Mouse (Mus musculus) limb, embryonic 10.5 days (tissue): Measurements from ENCODE around the gene Gm11213. TPM values are rescaled to one million over a fixed set of nuclear protein-coding genes. Genes with fewer than 3 reads are reported as not detected.

Experiments used
- DNase-seq: peaks from one replicate; pipeline ENCODE4 v3.0.0-alpha.2; 2017; ENCODE audit warnings: low spot score
- H3K27ac ChIP-seq: fragments of 300-500 bp; sonication (generic); 2 replicates; pipeline ENCODE4 v1.5.1; 2016; ENCODE audit warnings: mild to moderate bottlenecking
- H3K27me3 ChIP-seq: fragments of 300-500 bp; sonication (generic); 2 replicates; pipeline ENCODE4 v1.6.1; 2016; ENCODE audit warnings: low read depth, mild to moderate bottlenecking; ENCODE audit not compliant: poor library complexity, severe bottlenecking
- H3K36me3 ChIP-seq: fragments of 300-500 bp; sonication (generic); 2 replicates; pipeline ENCODE4 v1.6.1; 2016; ENCODE audit warnings: mild to moderate bottlenecking, moderate library complexity
- H3K4me1 ChIP-seq: fragments of 300-500 bp; sonication (generic); 2 replicates; pipeline ENCODE4 v1.6.1; 2016
- H3K4me3 ChIP-seq: fragments of 300-500 bp; sonication (generic); 2 replicates; pipeline ENCODE4 v1.5.1; 2016; ENCODE audit warnings: mild to moderate bottlenecking, moderate library complexity
- H3K9me3 ChIP-seq: fragments of 300-500 bp; sonication (generic); replicated peaks from 2 replicates; pipeline ENCODE4 v1.6.1; 2016; ENCODE audit warnings: mild to moderate bottlenecking
- WGBS: fragments of 180-500 bp; shearing (Covaris S2); methylation state at CpG from one replicate; pipeline ENCODE4 v1.1.7; 2016; 5-methylcytosine and 5-hydroxymethylcytosine counted together
- polyA plus RNA-seq: library from polyadenylated mRNA; unstranded; fragments of >200 nt; fragmentation: Nextera tagmentation; extraction: Ambion mirVana; gene quantifications from 2 replicates; pipeline ENCODE4 v1.2.1, GENCODE M21; 2016

Gene Gm11213
- polyA plus RNA-seq, 1 experiment from 2014 or later, result not detected

DNA sequence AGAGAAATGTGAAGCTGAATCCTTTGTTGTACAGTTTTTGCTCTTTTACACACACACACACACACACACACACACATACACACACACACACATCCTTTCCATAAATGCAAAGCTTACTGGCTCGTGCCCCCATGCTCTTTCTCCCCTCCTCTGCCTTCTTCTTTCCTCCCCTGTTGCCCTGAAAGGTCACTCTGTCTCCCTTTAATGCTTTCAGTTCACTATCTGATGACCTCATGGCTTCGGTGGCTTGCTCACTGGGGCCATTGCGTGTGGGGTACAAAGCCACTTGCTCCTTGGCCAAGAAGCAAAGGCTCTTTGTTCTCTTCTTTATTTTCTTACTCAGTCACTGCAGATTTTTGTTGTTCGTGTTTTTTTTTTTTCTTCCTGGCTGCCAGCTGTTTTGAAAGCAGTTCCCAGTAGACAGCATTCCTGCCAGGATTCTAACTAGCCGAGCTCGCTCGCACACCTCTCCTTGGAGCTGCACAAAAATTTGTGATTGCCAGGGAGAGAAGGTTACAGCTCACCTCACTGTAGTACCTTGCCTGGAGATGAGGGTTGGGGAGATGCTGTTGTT, 34.8 kb downstream of the Gm11213 start:
- Histone ChIP-seq H3K27ac (peak overlapping the region; percentile 72), H3K4me1 (peaks cover 24% of the 10 kb centered on the region), H3K27me3 (no peaks in the 10 kb centered on the region), H3K9me3 (no peaks in the 10 kb centered on the region), H3K36me3 (peaks cover 55% of the 10 kb centered on the region), H3K4me3 (no peak overlapping the region)
- no peak for DNase-seq
- 51% methylated on average over 7 of the region's 7 CpGs for WGBS

DNA sequence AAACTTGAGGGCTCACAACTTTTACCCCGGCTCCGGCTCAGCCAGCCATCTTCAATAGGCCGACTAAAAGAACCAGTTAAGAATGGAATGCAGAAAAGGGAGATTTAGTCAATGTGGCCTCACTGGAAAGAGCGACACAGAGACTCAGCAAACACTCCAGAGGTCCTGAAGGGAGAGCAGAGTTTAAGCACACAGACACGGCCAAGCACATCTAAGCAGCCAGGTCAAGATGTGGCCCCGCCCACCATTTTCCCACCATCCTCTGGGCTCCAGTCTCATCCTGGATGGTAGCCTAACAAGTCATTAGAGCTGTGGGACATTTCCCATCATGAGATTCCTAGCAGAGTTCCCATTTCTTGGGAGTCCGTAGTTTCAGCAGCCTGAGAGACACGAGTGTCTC, 35.7 kb downstream of the Gm11213 start:
- Histone ChIP-seq H3K27ac (peak overlapping the region; percentile 72), H3K9me3 (no peaks in the 10 kb centered on the region), H3K27me3 (no peaks in the 10 kb centered on the region), H3K4me3 (no peak overlapping the region), H3K4me1 (peaks cover 24% of the 10 kb centered on the region), H3K36me3 (peaks cover 62% of the 10 kb centered on the region)
- 91% methylated on average over 8 of the region's 8 CpGs for WGBS
- no peak for DNase-seq

DNA sequence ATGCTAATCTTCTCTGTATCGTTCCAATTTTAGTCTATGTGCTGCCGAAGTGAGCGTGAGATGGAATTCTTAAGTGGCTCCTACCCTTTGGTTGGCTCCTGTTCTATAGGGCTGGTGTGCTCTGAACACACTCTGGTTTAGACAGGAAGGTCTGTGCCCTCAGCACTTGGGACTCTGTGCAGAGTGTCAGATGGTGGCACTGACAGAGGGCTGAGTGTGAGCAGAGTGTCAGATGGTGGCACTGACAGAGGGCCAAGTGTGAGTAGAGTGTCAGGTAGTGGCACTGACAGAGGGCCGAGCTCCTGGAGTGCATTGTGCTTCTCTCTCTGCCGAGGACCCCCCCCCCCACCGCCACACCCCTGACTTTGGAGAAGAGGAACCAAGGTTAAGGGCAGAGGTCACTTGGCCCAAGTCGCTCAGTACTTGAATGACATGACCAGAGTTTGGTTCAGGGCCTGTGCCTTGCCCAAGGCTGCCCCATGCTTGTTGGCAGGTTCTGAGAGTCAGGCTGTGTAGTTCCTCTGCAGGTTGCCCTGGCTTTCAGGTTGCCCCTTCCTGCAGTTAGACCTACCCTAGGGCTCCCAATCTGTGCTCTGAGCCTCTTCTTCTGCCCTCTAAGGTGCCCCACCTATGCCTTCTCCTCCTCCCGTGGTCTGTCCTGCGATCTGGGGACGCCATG, 37.2 kb downstream of the Gm11213 start:
- Histone ChIP-seq H3K27ac (no peak overlapping the region; the same call in 1 of the 2 replicates), H3K36me3 (peaks cover 56% of the 10 kb centered on the region), H3K27me3 (no peaks in the 10 kb centered on the region), H3K4me3 (no peak overlapping the region), H3K9me3 (no peaks in the 10 kb centered on the region), H3K4me1 (peaks cover 24% of the 10 kb centered on the region)
- no peak for DNase-seq
- WGBS, result 88% methylated on average over 10 of the region's 10 CpGs

DNA sequence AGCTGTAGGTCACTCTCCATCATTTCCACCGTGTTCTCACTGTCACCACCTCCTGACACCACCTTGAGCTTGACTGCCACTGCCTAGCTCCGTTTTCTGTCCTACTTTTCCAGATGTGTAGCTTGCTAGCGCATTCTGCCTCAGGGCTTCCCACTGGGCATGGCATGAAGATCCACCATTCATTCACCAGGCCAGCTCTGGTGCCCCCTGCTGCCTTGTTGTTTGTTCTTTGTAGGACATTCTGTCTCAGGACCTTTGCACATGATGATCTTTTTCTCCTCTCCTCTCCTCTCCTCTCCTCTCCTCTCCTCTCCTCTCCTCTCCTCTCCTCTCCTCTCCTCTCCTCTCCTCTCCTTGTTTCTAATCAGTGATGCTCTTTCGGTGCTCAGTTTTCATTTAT, 42.3 kb downstream of the Gm11213 start:
- Histone ChIP-seq H3K36me3 (peaks cover 33% of the 10 kb centered on the region), H3K27ac (no peak overlapping the region), H3K27me3 (no peaks in the 10 kb centered on the region), H3K4me3 (no peak overlapping the region), H3K4me1 (peaks cover 50% of the 10 kb centered on the region), H3K9me3 (no peaks in the 10 kb centered on the region)
- 84% methylated on average over 4 of the region's 4 CpGs for WGBS
- no peak for DNase-seq

DNA sequence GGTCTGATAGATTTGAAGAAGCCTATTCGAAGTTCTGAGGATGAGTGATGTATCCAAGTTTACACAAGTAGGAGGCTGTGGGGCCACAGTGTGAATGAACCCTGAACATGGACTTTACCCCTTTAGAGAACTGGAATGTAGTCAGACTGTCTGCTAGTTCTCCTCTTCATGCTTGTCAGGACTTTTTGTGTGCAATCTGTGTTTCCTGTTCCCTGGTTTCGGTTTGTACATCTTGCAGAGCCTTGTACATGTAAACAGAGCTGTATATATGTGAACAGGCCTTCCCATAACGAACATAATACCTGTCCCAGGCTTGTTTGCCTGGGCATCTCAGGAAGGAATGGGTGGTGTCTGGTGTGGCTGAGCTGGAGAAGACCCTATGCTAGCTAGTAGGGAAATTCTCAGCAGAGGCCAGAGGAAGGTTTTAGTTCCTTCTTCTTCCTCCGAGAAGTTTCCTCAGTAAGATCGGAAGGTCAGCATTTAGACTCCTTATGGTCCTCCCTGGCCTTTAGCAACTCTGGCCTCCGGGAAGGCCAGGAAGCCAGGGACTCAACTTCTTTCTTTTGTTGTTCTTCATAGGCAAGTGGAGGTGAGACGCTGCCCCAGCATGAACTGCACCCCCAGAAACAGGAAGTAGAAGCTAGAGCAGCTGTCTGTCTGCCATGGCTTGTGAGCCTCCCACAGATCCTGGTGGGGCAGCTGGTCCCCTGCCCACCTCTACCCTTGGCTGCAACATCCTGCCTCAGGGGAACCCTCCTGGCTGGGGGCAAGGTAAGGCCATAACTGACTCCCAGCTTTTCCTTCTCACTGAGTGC, 43.0 kb downstream of the Gm11213 start:
- Histone ChIP-seq H3K4me1 (peaks cover 56% of the 10 kb centered on the region), H3K27ac (no peak overlapping the region), H3K4me3 (no peak overlapping the region), H3K9me3 (no peaks in the 10 kb centered on the region), H3K36me3 (peaks cover 31% of the 10 kb centered on the region), H3K27me3 (no peaks in the 10 kb centered on the region)
- DNase-seq, result no peak
- WGBS, result 86% methylated on average over 7 of the region's 7 CpGs

DNA sequence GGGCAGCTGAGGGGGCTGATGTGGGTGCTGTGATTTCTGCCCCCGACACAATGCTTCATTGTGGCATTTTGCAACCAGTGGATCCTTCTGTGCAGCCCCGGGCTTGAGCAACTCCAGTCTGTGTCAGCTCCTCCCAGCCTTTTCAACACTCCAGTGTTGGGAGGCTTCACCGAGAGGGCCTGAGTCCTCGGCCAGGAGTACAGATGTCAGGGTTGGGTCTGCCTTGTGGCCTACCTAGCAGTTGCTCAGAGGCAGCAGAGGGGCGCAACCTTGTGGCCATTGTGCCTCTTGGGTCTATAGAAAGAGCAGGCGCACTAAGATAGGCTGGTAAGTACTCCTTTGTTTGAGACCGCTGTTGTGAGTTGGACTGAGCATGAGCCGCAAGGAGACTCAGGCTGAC, 45.0 kb downstream of the Gm11213 start:
- no peak overlapping the region for H3K4me3 ChIP-seq
- WGBS, result 87% methylated on average over 8 of the region's 8 CpGs
- peaks cover 62% of the 10 kb centered on the region for H3K4me1 ChIP-seq

DNA sequence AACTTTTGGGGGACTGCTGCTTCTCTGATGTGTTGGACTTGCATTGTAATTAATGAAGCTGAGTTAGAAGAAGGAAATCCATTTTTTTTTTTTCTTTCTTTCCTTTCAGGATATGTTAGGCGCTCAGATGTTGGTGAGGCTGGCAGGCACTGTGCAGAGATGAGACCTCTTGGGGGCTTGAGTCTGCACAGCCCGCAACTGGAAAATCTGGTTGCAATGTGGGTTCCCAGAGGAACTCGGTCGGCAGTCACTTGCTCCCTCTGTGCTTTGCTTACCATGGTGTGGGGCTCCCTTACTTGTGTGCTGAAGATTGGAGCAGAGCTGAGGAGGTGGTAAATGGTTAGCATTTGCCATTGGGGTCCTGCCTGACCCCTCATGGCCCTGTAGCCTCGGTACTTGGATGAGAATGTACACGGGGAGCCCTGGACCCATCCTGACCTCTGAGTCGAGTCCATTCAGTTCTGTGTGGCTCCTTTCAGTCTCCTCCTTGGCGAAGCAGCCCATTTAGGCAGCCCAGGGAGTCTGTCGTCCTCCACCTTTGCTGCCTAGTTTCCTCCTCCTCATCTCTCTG, 45.8 kb downstream of the Gm11213 start:
- H3K4me1 ChIP-seq, result peaks cover 62% of the 10 kb centered on the region
- 52% methylated on average over 9 of the region's 9 CpGs for WGBS
- H3K27me3 ChIP-seq, result no peaks in the 10 kb centered on the region
- peak overlapping the region; percentile 97 for H3K27ac ChIP-seq
- no peak for DNase-seq
- H3K9me3 ChIP-seq, result no peaks in the 10 kb centered on the region
- peaks cover 18% of the 10 kb centered on the region for H3K36me3 ChIP-seq
- peak overlapping the region; percentile 76 for H3K4me3 ChIP-seq

More for the DNA sequence above, 45.0 kb downstream of the Gm11213 start:
- H3K9me3 ChIP-seq, result no peaks in the 10 kb centered on the region
- no peaks in the 10 kb centered on the region for H3K27me3 ChIP-seq
- peaks cover 19% of the 10 kb centered on the region for H3K36me3 ChIP-seq
- no peak for DNase-seq
- peak overlapping the region; percentile 97 for H3K27ac ChIP-seq

DNA sequence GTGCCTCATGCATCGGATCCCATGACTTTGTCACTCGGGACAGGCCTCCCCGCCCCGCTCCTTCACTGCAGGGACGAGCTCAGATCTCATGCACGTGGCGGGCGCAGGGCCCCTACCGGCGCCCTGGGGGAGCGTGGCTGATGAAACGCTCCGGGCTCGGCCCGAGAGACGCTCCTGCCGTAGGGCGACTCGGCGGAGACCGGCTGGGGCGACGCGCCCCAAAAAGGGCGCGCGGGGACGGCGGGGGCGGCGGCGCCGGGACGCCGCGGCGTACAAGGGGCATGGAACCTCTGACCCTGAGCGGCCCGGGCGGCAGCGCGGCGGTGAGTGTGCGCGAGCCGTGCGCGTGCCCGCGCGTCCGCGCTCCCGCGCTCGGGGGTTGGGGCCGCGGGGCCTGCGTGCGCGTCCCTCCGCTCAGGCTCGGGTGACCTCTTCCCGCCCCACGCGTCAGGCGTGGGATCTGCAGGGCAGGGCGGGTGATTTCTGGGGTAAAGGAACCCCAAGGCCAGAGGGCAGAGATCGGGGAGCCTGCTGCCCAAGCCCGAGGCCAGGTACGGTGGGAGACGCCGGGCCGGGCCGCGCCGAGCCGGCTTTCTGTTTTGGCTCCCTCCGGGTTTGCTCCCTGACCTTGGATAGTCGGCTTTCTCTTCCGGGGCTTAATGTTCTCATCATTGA, 46.5 kb downstream of the Gm11213 start, which contains the start of gene Tmem268:
Tmem268 (plus strand) TSS at position 375 of the 675 bp plus-strand sequence.
- DNase-seq, result peak; percentile 87
- peaks cover 22% of the 10 kb centered on the region for H3K36me3 ChIP-seq
- under 1% methylated on average over 80 of the region's 81 CpGs for WGBS
- peaks cover 62% of the 10 kb centered on the region for H3K4me1 ChIP-seq
- no peaks in the 10 kb centered on the region for H3K9me3 ChIP-seq
- peak within 1 kb of the TSS; percentile 76 for H3K4me3 ChIP-seq
- H3K27ac ChIP-seq, result peak within 1 kb of the TSS; percentile 97
- no peaks in the 10 kb centered on the region for H3K27me3 ChIP-seq

DNA sequence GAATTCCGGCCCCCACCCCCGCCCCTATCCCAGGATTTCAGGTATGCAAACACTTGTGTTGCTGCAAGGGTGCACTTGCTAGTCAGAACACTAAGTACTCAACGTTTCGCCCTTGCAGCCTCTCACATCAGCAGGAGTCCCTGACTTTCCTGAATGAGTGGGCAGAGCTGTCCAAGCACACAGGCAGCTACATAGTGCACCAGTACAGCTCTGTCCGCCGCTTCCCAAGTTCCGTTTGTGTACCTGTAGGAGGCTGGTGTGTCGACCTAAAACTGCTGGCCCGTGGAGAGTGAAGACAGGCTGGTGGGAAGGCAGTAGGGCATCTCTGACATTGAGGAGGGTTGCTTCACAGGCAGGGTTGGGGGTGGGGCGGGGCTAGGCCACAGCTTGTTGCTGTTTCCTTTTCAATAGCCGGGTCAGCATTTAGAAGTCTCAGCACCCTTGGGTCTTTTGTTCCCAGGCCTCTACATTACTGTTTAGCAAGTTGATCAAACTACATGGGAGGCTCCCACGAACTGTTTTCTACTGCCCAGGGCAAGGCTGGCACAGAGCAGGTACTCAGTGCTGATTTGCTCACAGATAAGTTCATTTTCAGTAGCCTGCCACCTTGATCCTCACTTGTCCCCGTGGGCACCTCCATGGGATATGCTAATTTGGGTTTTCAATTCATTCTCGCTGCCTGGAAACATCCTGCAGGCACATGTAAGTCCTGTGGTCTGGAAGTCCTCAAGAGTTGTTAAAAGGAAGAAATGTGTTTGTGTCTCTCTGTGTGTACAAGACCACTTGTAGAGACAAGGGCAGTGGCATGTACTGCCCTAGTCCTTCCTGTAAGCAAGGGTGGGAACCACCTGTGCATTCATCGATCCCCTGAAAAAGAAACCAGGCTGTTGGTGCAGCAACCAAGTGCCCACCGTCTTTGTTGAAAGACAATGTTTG, 47.7 kb downstream of the Gm11213 start:
- Histone ChIP-seq H3K9me3 (no peaks in the 10 kb centered on the region), H3K4me3 (peak overlapping the region; percentile 76; the same call in 1 of the 2 replicates), H3K4me1 (peaks cover 59% of the 10 kb centered on the region), H3K27ac (peak overlapping the region; percentile 97), H3K36me3 (peaks cover 22% of the 10 kb centered on the region), H3K27me3 (no peaks in the 10 kb centered on the region)
- no peak for DNase-seq
- 30% methylated on average over 16 of the region's 16 CpGs for WGBS

DNA sequence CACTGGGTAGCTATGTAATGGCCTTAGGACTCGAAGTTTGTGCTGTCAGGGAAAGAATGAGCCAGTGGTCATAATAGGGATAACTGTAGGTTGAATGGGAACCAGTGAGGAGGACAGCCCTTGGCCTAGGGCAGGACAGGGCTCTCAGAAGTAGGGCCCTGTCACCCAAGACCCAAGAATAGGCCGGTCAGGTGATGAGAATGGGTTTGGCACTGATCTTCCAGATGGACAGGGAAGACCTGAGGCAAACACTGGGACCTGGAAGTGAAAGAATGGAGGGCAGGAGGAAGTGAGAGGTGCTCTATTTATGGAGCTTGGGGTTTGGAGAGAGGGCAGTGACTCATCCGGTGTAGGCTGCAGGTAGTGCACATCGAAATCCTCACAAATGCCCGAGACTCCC, 48.4 kb downstream of the Gm11213 start:
- H3K9me3 ChIP-seq, result no peaks in the 10 kb centered on the region
- no peak overlapping the region for H3K27ac ChIP-seq
- H3K36me3 ChIP-seq, result peaks cover 29% of the 10 kb centered on the region
- WGBS, result 75% methylated on average over 5 of the region's 5 CpGs
- H3K27me3 ChIP-seq, result no peaks in the 10 kb centered on the region
- peaks cover 52% of the 10 kb centered on the region for H3K4me1 ChIP-seq
- DNase-seq, result no peak
- H3K4me3 ChIP-seq, result no peak overlapping the region

DNA sequence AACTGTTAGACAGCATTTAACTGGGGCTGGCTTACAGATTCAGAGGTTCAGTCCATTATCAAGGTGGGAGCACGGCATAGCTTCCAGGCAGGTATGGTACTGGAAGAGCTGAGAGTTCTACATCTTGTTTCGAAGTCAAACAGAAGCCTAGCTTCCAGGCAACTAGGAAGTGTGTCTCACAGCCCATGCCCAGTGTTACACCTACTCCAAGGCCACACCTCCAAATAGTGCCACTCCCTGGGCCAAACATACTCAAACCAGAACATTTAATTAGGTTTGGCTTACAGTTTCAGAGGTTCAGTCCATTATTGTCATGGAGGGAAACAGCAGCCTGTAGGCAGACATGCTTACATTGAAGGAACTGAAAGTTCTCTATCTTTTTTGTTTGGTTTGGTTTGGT, 50.0 kb downstream of the Gm11213 start:
- H3K4me3 ChIP-seq, result no peak overlapping the region
- H3K36me3 ChIP-seq, result peaks cover 41% of the 10 kb centered on the region
- no peaks in the 10 kb centered on the region for H3K9me3 ChIP-seq
- DNase-seq, result no peak
- no peak overlapping the region for H3K27ac ChIP-seq
- WGBS, result 98% methylated on average over 2 of the region's 2 CpGs
- no peaks in the 10 kb centered on the region for H3K27me3 ChIP-seq
- peaks cover 36% of the 10 kb centered on the region for H3K4me1 ChIP-seq
